In genomic region chr5:35858069-35858468, GRCm38 (mm10) we compare ENCODE assay signal across 9 mouse cellular contexts. TPM values are rescaled to one million over a fixed set of nuclear protein-coding genes. Genes with fewer than 3 reads are reported as not detected.
DNase-seq lines count a peak whose midpoint lies in the region; ATAC-seq and TF ChIP-seq lines count a peak whose summit lies in the region.
"Had no signal": no experiment of that assay in that cellular context is flagged by ENCODE, and none has a peak within 500 bp of the region (broad histone marks: within the 10 kb centered on the region; RNA-seq: fewer than 3 reads in every experiment).

No protein-coding gene starts in this region.

- no peak overlapping the region for H3K9ac ChIP-seq in midbrain, embryonic 16.5 days (ENCODE audit: low read depth, low read length)
- H3K9ac ChIP-seq: embryonic facial prominence, embryonic 15.5 days had no signal

- intact Hi-C loops in heart, postnatal 14 days (cut with DNase I): loop anchor here (1.0 to 5.0 kb wide), 4 partner anchors 63 to 261 kb away; no protein-coding TSS in a partner anchor
- intact Hi-C loops in left cerebral cortex, postnatal 25 days (cut with DNase I): loop anchor here (2.0 to 10.0 kb wide), 3 partner anchors 63 to 273 kb away; partner anchors contain the start of genes Ablim2 and Acox3

- no peaks in the 10 kb centered on the region for H3K36me3 ChIP-seq in midbrain, embryonic 16.5 days (ENCODE audit: control insufficient read depth, insufficient read depth, low read length)
- H3K36me3 ChIP-seq: embryonic facial prominence, embryonic 15.5 days had no signal

- DNase-seq in kidney, adult 9 months: peak; percentile 46
- DNase-seq in kidney, adult 11 months: no peak
- DNase-seq in adrenal gland, adult 2 months: peak; percentile 55
- peak; percentile 73 to 82 for DNase-seq in heart, postnatal 14 days
- peak; percentile 57 to 63 for DNase-seq in left cerebral cortex, postnatal 25 days (ENCODE audit: low spot score in 2 of 2)
- DNase-seq in thymus, postnatal 25 days: peak; percentile 55

- H3K27ac ChIP-seq in cortical plate, adult 2 months (ENCODE audit: insufficient read depth, low read length): no peak overlapping the region
- no peak overlapping the region for H3K27ac ChIP-seq in midbrain, embryonic 16.5 days (ENCODE audit: low read length)
- H3K27ac ChIP-seq: embryonic facial prominence, embryonic 15.5 days had no signal

- no peak overlapping the region for H3K4me2 ChIP-seq in midbrain, embryonic 16.5 days (ENCODE audit: low read length)
- H3K4me2 ChIP-seq: embryonic facial prominence, embryonic 15.5 days had no signal

- no peaks in the 10 kb centered on the region for H3K4me1 ChIP-seq in cortical plate, adult 2 months (ENCODE audit: control insufficient read depth, insufficient read depth, low read length)
- no peaks in the 10 kb centered on the region for H3K4me1 ChIP-seq in midbrain, embryonic 16.5 days (ENCODE audit: control insufficient read depth, insufficient read depth, low read length)
- H3K4me1 ChIP-seq: embryonic facial prominence, embryonic 15.5 days had no signal

- 22% methylated on average over 6 of the region's 6 CpGs for WGBS in midbrain, embryonic 16.5 days

- no peaks in the 10 kb centered on the region for H3K9me3 ChIP-seq in midbrain, embryonic 16.5 days (replicated peaks; ENCODE audit: control insufficient read depth, low read length, poor library complexity, severe bottlenecking)
- H3K9me3 ChIP-seq: embryonic facial prominence, embryonic 15.5 days had no signal

- ATAC-seq in midbrain, embryonic 16.5 days: peak; percentile 59; the same call in 1 of the 2 replicates

- peak; percentile 89 for TF ChIP-seq CTCF in cortical plate, adult 2 months (IDR thresholded peaks at IDR 0.05; ENCODE audit: extremely low read depth, insufficient read depth, low read length)

- TF ChIP-seq POLR2A in cortical plate, adult 2 months (IDR thresholded peaks at IDR 0.05; ENCODE audit: extremely low read depth, insufficient read depth, low read length): no peak

- H3K4me3 ChIP-seq in cortical plate, adult 2 months (ENCODE audit: insufficient read depth, low read length): no peak overlapping the region
- no peak overlapping the region for H3K4me3 ChIP-seq in midbrain, embryonic 16.5 days (ENCODE audit: low read depth, low read length)
- H3K4me3 ChIP-seq: embryonic facial prominence, embryonic 15.5 days had no signal

- no peaks in the 10 kb centered on the region for H3K27me3 ChIP-seq in midbrain, embryonic 16.5 days (ENCODE audit: control insufficient read depth, insufficient read depth, low read depth, low read length)
- H3K27me3 ChIP-seq: embryonic facial prominence, embryonic 15.5 days had no signal

RNA-seq across cellular contexts. Expression of gene Afap1, which starts 35.0 kb away (rescaled TPM):
- 10 to 100 TPM; 21.0 to 21.9 TPM for total RNA-seq in adrenal gland, adult 2 months (2021)
- polyA plus RNA-seq in adrenal gland, adult 2 months (2012; rRNA removed): 13.7 TPM in 2 replicates
- polyA plus RNA-seq in cortical plate, adult 2 months (2012; rRNA removed): 12.3 and 14.1 TPM in 2 replicates
- total RNA-seq in heart, postnatal 14 days (2021): 10 to 100 TPM; 28.3 to 28.7 TPM
- 10 to 100 TPM; 30.3 to 31.1 TPM for total RNA-seq in left cerebral cortex, postnatal 25 days (2021)
- polyA plus RNA-seq in midbrain, embryonic 16.5 days (2015; fragmentation: Nextera tagmentation; extraction: Ambion mirVana): 61.2 and 65.6 TPM in 2 replicates
